Mouse (Mus musculus) small intestine, adult 2 months (tissue): Measurements from ENCODE around the gene Rbm20.

ENCODE experiments used
- CTCF ChIP-seq: fragments of 200-500 bp; IDR thresholded peaks from 2 replicates; pipeline ENCODE4 v1.5.1; 2012; ENCODE audit warnings: low read depth, mild to moderate bottlenecking, control low read depth, inconsistent platforms, low read length, moderate library complexity, mixed read lengths; ENCODE audit not compliant: insufficient replicate concordance, insufficient read length; ENCODE audit errors: extremely low read depth
- POLR2A ChIP-seq: fragments of 200-500 bp; IDR thresholded peaks from 2 replicates; pipeline ENCODE4 v1.6.1; 2012; ENCODE audit warnings: low read depth, mild to moderate bottlenecking, control low read depth, inconsistent platforms, low read length, moderate library complexity

DNA sequence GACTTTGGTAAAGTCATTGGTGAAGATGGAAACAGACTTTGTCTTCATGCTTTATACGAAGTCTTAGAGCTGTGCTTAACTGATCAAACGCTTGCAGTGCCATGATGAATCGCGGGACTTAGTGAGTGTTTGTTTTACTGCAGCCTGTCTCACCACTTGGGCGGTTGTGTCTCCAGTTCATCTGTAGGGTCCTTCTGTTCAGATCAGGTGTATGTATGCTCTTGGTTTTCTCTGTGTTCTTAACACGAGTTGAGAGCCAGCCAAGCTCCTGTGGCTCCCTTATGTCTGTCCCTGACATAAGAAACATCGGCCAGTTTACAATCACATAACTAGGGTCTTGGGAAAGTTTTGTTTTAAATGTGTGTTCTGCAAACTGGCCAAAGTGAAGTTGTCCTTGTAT is 2.9 kb downstream of the Rbm20 start:
- TF ChIP-seq CTCF = no peak
- no peak for TF ChIP-seq POLR2A
